Mouse (Mus musculus) urinary bladder, postnatal 4 days (tissue): ENCODE results near the gene Slc6a6.

Experiments used
- DNase-seq, 2 experiments: peaks; one replicate each; pipeline ENCODE4 v3.0.0; 2021 to 2022; ENCODE audit warnings: low spot score in 2 of 2

Slc6a6 gene

GRCm38 (mm10) chr6:91720588-91721214, 36.8 kb downstream of the Slc6a6 start:
- DNase-seq: no peak

- DNase-seq: no peak
Observed at GRCm38 (mm10) chr6:91721215-91721701, 37.4 kb downstream of the Slc6a6 start.

- DNase-seq: no peak
Observed at GRCm38 (mm10) chr6:91727361-91727760, 43.5 kb downstream of the Slc6a6 start.

GRCm38 (mm10) chr6:91728939-91729619, 45.2 kb downstream of the Slc6a6 start:
- no peak for DNase-seq

GRCm38 (mm10) chr6:91729677-91730127, 45.8 kb downstream of the Slc6a6 start:
- DNase-seq: peak; percentile 70 to 83

- peak in 1 of 2 experiments; percentile 73 for DNase-seq
Observed at GRCm38 (mm10) chr6:91732138-91732537, 48.3 kb downstream of the Slc6a6 start.

- DNase-seq: no peak
Observed at GRCm38 (mm10) chr6:91736471-91736870, 52.6 kb downstream of the Slc6a6 start.

GRCm38 (mm10) chr6:91737451-91737850, 53.6 kb downstream of the Slc6a6 start:
- DNase-seq: no peak

- DNase-seq: no peak
Observed at GRCm38 (mm10) chr6:91738058-91738457, 54.2 kb downstream of the Slc6a6 start.

GRCm38 (mm10) chr6:91741046-91741445, 57.2 kb downstream of the Slc6a6 start:
- peak; percentile 52 to 77 for DNase-seq

GRCm38 (mm10) chr6:91742466-91742865, 58.6 kb downstream of the Slc6a6 start:
- DNase-seq: no peak

- no peak for DNase-seq
Observed at GRCm38 (mm10) chr6:91742995-91743394, 59.1 kb downstream of the Slc6a6 start.

GRCm38 (mm10) chr6:91743886-91744285, 60.0 kb downstream of the Slc6a6 start:
- DNase-seq: no peak

- DNase-seq: no peak
Observed at GRCm38 (mm10) chr6:91745246-91745645, 61.4 kb downstream of the Slc6a6 start.

GRCm38 (mm10) chr6:91745947-91746582, 62.2 kb downstream of the Slc6a6 start:
- DNase-seq: no peak

- DNase-seq: no peak
Observed at GRCm38 (mm10) chr6:91746776-91747175, 62.9 kb downstream of the Slc6a6 start.

GRCm38 (mm10) chr6:91750976-91751375, 67.1 kb downstream of the Slc6a6 start:
- DNase-seq: no peak

- DNase-seq: peak in 1 of 2 experiments; percentile 73
Observed at GRCm38 (mm10) chr6:91752884-91753283, 69.0 kb downstream of the Slc6a6 start.

GRCm38 (mm10) chr6:91754098-91754497, 70.2 kb downstream of the Slc6a6 start:
- no peak for DNase-seq

GRCm38 (mm10) chr6:91754845-91755244, 71.0 kb downstream of the Slc6a6 start:
- no peak for DNase-seq

- no peak for DNase-seq
Observed at GRCm38 (mm10) chr6:91762051-91762742, 78.3 kb downstream of the Slc6a6 start.

GRCm38 (mm10) chr6:91767550-91767949, 83.7 kb downstream of the Slc6a6 start:
- no peak for DNase-seq
